Mouse (Mus musculus): ENCODE measurements around the gene Ptprk. TPM values are rescaled to one million over a fixed set of nuclear protein-coding genes. Genes with fewer than 3 reads are reported as not detected.

Ptprk gene
- polyA plus RNA-seq, 1 experiment, result 3.7 TPM

- WGBS, result 85% methylated on average over 5 of the region's 5 CpGs
- TF ChIP-seq POLR2A (IDR thresholded peaks at IDR 0.05; ENCODE audit: borderline replicate concordance, control insufficient read depth, low read depth, low read length), result no peak
- TF ChIP-seq CTCF (IDR thresholded peaks at IDR 0.05; ENCODE audit: control insufficient read depth, insufficient read depth, low read length), result no peak
- Histone ChIP-seq H3K27ac (ENCODE audit: control insufficient read depth, insufficient read depth, low read depth, low read length, poor library complexity) (no peak overlapping the region), H3K4me3 (replicated peaks; ENCODE audit: control insufficient read depth, low read depth, low read length) (no peak overlapping the region), H3K4me1 (ENCODE audit: control insufficient read depth, insufficient read depth, low read length) (no peaks in the 10 kb centered on the region)
Observed at GRCm38 (mm10) chr10:28335232-28335631, 260.6 kb downstream of the Ptprk start.

- 79% methylated on average over 5 of the region's 5 CpGs for WGBS
- H3K27ac ChIP-seq (ENCODE audit: control insufficient read depth, insufficient read depth, low read depth, low read length, poor library complexity), result no peak overlapping the region
- H3K4me3 ChIP-seq (replicated peaks; ENCODE audit: control insufficient read depth, low read depth, low read length), result no peak overlapping the region
- TF ChIP-seq POLR2A (IDR thresholded peaks at IDR 0.05; ENCODE audit: borderline replicate concordance, control insufficient read depth, low read depth, low read length), result no peak
- no peak for TF ChIP-seq CTCF (IDR thresholded peaks at IDR 0.05; ENCODE audit: control insufficient read depth, insufficient read depth, low read length)
- H3K4me1 ChIP-seq (ENCODE audit: control insufficient read depth, insufficient read depth, low read length), result no peaks in the 10 kb centered on the region
Observed at GRCm38 (mm10) chr10:28338536-28338935, 263.9 kb downstream of the Ptprk start.

DNA sequence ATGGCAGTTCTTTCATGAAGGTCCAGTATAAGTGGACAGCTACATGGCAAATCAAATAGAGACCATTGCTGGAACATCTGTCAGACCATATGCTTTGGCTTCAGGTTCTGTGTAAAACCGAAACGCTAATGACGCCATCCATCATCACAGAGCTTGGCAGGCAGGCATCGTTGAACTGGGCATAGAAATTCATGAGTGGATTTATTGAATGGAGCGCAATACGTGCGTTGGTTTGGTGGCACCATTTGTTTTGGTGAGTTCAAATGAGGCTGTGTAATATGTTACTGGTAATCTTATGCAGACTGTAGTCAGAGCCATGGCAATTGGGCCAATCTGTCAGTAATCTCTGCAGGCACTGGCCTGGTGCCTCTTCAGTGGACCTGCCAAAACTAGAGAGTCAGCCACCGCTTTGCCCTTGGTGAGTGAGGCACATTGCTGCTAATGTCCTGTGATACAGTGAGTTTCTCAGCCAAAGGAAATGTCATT lies 270.6 kb downstream of the Ptprk start:
- 88% methylated on average over 8 of the region's 8 CpGs for WGBS
- Histone ChIP-seq H3K4me1 (ENCODE audit: control insufficient read depth, insufficient read depth, low read length) (no peaks in the 10 kb centered on the region), H3K27ac (ENCODE audit: control insufficient read depth, insufficient read depth, low read depth, low read length, poor library complexity) (no peak overlapping the region), H3K4me3 (replicated peaks; ENCODE audit: control insufficient read depth, low read depth, low read length) (no peak overlapping the region)
- no peak for TF ChIP-seq CTCF (IDR thresholded peaks at IDR 0.05; ENCODE audit: control insufficient read depth, insufficient read depth, low read length)
- TF ChIP-seq POLR2A (IDR thresholded peaks at IDR 0.05; ENCODE audit: borderline replicate concordance, control insufficient read depth, low read depth, low read length), result no peak

DNA sequence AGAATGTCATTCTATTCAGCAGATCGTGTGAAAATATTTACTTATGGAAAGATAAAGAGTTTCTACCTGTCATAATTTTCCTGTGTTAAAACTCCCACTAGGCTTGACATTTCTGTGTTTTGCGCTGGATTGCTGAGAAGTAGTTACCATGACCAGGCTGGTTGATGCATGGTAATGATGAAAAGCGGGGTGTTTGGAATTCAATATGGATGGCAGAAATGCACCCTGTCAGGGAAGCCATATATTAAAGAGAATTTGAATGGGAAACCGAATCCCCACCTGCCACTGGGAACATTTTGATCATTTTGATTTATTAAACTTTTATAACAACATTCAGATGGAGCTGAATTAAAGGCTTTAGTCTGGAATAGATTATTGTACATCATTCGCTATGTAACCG lies 290.7 kb downstream of the Ptprk start:
- TF ChIP-seq CTCF (IDR thresholded peaks at IDR 0.05; ENCODE audit: control insufficient read depth, insufficient read depth, low read length), result no peak
- TF ChIP-seq POLR2A (IDR thresholded peaks at IDR 0.05; ENCODE audit: borderline replicate concordance, control insufficient read depth, low read depth, low read length), result no peak

DNA sequence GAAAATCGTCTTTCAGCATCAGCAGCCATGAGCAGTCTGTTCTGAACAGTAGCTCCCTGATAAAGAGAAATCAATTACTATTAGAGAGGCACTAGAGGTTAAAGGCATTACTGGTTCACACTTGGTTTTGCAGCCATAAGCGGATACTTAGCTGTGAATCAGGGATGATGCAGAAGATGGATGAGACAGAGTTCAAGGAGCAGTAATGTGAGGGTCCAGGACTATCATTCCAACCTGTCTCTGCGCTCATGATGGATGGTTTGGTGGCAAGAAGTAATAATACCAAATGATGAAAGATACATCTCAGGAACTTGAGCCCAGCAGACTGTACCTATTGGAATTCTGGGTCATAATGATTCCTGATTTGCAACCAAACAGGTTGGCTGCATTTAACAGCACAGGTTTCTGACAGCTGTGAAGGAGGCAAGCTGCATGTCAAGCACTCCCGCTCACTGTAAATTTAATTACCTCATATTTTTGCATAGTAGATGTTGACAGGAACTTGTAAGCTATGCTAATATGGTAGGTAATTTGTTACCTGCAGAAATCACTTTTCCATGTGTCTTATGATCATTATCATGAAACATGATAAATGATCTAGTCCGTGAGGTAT lies 291.6 kb downstream of the Ptprk start:
- TF ChIP-seq POLR2A (IDR thresholded peaks at IDR 0.05; ENCODE audit: borderline replicate concordance, control insufficient read depth, low read depth, low read length), result no peak
- no peak for TF ChIP-seq CTCF (IDR thresholded peaks at IDR 0.05; ENCODE audit: control insufficient read depth, insufficient read depth, low read length)
- no peaks in the 10 kb centered on the region for H3K4me1 ChIP-seq (ENCODE audit: control insufficient read depth, insufficient read depth, low read length)
- 85% methylated on average over 5 of the region's 5 CpGs for WGBS
- H3K27ac ChIP-seq (ENCODE audit: control insufficient read depth, insufficient read depth, low read depth, low read length, poor library complexity), result no peak overlapping the region
- H3K4me3 ChIP-seq (replicated peaks; ENCODE audit: control insufficient read depth, low read depth, low read length), result no peak overlapping the region

More for the DNA sequence above, 290.7 kb downstream of the Ptprk start:
- Histone ChIP-seq H3K4me3 (replicated peaks; ENCODE audit: control insufficient read depth, low read depth, low read length) (no peak overlapping the region), H3K4me1 (ENCODE audit: control insufficient read depth, insufficient read depth, low read length) (no peaks in the 10 kb centered on the region), H3K27ac (ENCODE audit: control insufficient read depth, insufficient read depth, low read depth, low read length, poor library complexity) (no peak overlapping the region)
- 82% methylated on average over 6 of the region's 6 CpGs for WGBS

DNA sequence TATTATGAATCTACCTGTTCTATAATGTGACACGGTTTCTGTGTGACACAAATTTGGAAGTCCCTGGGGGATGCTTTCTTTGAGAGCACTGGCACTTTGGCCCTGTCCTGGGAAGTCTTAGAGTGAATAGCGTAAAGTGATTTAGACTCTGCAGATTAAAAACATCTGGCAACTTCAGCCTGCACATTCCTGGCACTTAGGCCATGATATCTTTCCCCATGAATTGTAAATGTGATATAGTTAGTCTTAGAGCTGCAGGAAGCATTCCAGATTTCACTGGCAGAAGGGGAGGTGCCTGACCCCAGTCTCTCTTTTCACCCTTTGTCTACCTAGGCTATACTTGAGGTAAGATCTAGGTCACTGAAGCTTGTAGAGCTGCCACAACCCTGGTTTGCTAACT lies 295.2 kb downstream of the Ptprk start:
- Histone ChIP-seq H3K4me1 (ENCODE audit: control insufficient read depth, insufficient read depth, low read length) (no peaks in the 10 kb centered on the region), H3K27ac (ENCODE audit: control insufficient read depth, insufficient read depth, low read depth, low read length, poor library complexity) (no peak overlapping the region), H3K4me3 (replicated peaks; ENCODE audit: control insufficient read depth, low read depth, low read length) (no peak overlapping the region)
- WGBS, result 80% methylated on average over 2 of the region's 2 CpGs
- no peak for TF ChIP-seq POLR2A (IDR thresholded peaks at IDR 0.05; ENCODE audit: borderline replicate concordance, control insufficient read depth, low read depth, low read length)
- no peak for TF ChIP-seq CTCF (IDR thresholded peaks at IDR 0.05; ENCODE audit: control insufficient read depth, insufficient read depth, low read length)

DNA sequence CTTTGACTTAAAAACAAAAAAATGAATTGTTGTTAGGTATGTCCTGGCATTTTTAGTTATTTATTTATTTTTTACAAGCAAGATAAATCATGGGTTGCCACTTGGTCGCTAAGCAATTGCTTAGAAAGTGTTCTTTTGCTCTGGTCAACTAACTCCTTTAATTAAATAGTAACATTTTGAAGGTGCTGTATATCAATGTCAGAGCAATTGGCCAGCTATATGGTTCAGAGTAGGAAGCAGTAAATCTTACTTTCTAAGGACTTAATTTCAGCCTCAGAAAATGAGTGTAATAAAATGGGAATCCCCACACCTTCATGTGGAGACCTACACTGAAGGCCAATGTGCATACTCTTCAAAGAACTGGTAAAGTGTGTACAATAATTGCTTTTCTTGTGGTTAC lies 300.3 kb downstream of the Ptprk start:
- no peaks in the 10 kb centered on the region for H3K4me1 ChIP-seq (ENCODE audit: control insufficient read depth, insufficient read depth, low read length)
- no peak overlapping the region for H3K27ac ChIP-seq (ENCODE audit: control insufficient read depth, insufficient read depth, low read depth, low read length, poor library complexity)
- TF ChIP-seq POLR2A (IDR thresholded peaks at IDR 0.05; ENCODE audit: borderline replicate concordance, control insufficient read depth, low read depth, low read length) (no peak), CTCF (IDR thresholded peaks at IDR 0.05; ENCODE audit: control insufficient read depth, insufficient read depth, low read length) (no peak)
- WGBS, result 68% methylated on average over 1 of the region's 1 CpGs
- H3K4me3 ChIP-seq (replicated peaks; ENCODE audit: control insufficient read depth, low read depth, low read length), result no peak overlapping the region

- WGBS, result 73% methylated on average over 7 of the region's 7 CpGs
- no peak for TF ChIP-seq POLR2A (IDR thresholded peaks at IDR 0.05; ENCODE audit: borderline replicate concordance, control insufficient read depth, low read depth, low read length)
- no peak for TF ChIP-seq CTCF (IDR thresholded peaks at IDR 0.05; ENCODE audit: control insufficient read depth, insufficient read depth, low read length)
- Histone ChIP-seq H3K4me1 (ENCODE audit: control insufficient read depth, insufficient read depth, low read length) (no peaks in the 10 kb centered on the region), H3K27ac (ENCODE audit: control insufficient read depth, insufficient read depth, low read depth, low read length, poor library complexity) (no peak overlapping the region), H3K4me3 (replicated peaks; ENCODE audit: control insufficient read depth, low read depth, low read length) (no peak overlapping the region)
Observed at GRCm38 (mm10) chr10:28379752-28380488, 305.3 kb downstream of the Ptprk start.

Measured in bone marrow, adult 2 months (tissue).